Mouse (Mus musculus) CH12F3 (cell line): ENCODE results near the gene Cdc6.

Experiments used
- in situ Hi-C: fragments of 300-500 bp; cut with MboI; formaldehyde crosslinking; loops from 2 replicates; pipeline ENCODE4 v1.14.3; 2020; ENCODE audit warnings: low sequenced_read_pairs

Cdc6 gene

DNA sequence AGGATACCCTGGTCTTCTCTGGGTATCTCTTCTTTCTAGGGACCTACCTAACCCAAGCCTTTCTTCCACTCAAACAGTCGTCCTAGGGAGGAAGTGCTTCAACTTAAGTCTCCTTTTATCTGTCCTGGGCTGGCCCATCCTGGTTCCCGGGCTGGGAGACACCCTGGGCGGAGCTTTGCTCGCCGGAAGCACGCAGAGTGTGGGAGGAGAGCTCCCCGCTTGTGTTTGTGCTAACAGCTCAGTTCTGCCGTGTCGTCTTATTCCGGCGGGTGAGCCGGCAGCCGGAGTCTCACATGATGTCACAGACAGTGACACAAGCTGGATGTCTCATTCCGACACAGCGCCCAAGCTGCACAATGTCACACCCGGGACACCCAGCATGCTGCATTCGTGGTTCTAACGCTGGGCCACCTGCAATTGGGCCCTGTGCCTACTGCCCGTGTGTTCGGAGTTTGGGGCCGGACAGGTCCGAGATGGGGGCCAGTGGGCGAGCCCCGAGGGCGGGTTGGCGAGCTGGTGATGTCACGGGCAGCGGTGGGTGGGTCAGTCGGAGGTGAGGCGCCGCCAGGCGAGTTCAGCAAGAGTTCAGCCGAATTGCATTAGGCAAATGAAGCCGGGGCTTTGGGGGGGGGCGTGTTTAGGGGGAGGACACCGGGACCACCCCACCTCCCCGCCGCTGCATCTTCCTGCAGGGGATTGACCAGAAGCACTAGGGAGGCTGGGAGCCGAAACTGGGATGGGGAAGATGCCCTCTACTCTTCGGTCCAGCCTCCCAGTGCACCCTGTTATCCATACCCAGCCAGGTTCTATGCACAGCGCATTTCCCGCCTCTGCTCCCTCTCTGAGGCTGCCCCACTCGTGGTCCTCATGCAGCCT, 52.1 kb downstream of the Cdc6 start:
- in situ Hi-C loops, result no loop called here

DNA sequence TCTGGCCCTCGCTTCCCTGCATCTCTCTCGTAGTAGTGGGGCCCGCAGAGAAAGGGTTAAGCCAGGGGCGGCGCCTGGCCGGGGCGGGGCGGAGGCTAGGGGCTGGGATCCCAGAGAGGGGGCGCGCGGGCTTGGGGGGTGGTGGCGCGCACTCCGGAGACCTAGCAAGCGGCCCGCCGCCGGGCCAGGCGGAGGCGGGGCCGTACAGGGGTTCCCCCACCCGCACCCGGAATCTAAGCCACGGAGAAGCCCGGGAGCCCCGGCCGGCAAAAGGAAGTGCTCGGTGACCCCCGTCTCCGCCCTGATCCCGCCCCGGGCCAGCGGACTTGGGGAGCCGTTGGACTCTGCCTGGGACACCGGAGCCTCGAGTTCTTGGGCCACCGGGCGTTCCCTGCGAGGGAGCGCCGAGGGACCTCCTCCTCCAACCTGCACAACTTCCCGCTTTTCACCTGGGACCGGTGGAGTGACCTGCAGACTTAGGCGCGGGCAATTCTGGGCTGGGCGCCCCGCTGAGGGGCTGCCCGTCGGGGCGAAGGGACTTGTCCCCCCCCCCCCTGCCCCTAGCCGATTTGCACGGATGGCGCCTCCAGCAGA, 52.8 kb downstream of the Cdc6 start:
- in situ Hi-C loops, result no loop called here

DNA sequence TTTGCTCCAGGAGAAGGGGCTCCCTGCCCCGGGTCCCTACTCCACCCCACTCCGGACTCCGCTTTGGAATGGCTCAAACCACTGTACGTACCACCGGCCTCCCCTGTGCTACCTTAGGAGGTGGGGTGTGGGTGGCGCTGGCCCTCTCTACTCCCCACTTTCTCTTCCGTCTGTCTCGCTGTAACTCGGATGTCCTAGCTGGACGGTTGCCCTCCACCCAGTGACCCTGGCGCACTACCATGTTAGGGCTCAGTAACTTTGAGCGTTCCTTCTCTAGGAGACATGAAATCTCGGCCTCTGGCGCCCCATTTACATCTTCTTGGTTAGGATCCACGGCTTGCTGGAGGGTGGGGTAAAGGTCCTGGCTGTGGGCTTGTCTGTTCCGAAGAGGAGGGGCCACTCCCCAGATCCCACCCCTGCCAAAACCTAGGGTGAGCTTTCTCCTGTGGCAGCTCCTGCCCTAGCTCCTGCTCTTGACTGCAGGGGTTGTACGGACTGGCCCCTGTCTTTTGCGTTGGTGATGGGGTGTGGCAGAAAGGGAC, 53.5 kb downstream of the Cdc6 start:
- in situ Hi-C loops, result no loop called here

DNA sequence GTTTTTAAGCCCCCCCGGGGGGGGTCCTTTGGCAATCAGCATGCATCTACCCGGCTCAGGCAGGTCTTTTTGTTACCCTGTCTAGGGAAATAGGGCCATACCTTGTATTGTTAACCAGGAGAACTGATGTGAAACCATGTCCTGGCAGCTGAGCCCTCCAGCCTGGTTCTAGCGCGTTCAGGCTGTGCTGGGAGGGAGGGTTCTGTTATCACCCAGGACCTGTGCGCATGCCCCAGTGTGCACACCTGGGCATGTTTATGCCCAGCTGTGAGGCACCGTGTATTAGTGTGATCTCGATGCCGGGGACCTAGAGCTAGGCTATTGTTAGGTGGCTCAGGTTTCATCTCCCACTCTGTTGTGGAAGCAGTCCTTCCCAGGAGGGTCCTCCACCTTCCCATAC, 54.2 kb downstream of the Cdc6 start:
- in situ Hi-C loops, result no loop called here

DNA sequence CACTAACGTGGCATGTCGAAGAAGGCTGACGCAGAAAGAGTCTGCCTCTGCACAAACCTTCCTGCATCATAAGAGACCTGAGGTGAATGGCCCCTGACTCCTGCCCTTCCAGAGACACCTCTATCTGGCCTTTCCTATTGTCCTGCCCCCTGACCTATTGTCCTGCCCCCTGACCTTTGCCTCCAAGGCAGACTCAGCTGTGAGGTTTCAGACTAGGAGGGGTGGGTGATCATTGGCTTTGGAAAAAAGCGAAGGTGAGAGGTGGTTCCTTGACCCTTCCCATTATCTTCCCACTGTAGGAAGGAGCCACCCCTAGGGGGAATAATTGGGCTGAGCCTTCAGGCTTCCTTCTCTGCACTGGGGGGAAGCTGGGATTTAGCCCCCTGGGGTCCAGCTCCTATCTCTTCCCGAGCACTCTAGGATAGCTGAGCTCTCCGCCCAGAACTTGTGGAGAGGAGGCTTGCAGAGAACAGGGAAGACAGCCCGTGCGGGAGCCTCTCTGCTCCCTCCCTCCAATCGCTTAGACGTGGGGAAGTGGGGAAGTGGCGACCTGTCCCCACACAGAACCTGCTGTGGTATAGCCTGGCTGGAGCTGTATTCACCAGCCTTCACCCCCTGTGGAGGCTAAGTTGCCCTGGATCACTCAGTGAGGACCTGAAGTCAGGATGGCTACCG, 55.0 kb downstream of the Cdc6 start:
- in situ Hi-C loops, result no loop called here

DNA sequence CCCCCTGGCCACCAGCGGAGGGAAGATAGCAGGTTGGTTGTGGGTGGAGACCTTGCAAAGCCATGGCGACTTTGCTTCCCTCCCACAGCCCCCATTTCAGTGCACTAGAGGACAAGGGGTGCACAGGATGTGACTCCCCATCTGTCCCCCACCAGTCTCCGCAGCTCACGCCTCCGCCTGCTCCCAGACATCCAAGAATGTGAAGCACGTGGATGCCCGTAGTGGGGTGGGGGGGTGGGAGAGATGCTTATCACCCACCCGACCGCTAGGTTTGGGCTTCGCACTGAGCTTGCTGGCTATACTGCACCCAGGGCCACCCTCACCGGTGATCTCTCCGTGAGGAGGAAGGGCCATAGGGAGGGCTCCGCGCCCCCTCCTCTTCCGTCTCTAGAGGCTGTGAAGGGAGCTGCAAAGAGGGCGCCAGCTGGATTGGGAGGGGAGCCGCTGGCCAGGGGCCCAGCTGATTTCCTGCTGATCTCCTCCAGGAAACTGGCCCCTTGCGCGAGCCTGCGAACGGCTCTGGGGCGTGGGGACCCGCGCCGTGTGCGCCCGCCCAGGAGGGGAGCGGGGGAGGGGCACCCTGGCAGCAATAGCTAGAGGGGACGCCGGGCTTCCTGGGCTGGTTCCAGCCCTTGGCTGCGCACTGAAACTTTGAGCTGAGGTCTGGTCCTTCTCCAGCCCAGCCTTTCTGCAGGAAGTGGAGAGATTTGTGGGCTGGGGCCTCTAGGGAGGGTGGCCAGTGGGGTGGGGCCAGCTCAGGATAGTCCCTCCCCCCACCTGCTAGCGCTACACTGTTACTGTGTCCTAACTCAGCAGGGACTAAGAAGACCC, 55.8 kb downstream of the Cdc6 start:
- in situ Hi-C loops, result no loop called here

DNA sequence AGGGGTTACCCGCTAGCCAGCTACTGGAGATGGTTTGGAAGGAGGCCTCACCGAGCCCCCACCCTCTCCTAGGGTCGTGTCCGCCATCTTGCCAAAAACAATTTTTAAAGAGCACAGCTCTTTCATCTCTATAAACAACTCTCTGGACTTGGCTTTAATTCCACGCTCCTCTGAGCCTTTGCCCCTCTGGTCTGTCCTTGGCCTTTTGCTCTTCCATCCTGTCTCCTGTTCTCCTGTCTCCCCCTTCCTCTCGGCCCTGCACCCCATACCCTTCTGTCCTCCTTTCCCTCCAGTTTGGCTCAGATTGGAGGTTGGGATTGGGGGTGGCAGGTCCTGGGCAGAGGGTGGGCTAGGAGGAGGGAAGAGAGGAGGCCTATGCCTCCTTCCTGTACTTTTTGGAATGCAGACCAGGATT, 56.6 kb downstream of the Cdc6 start:
- in situ Hi-C loops, result no loop called here

DNA sequence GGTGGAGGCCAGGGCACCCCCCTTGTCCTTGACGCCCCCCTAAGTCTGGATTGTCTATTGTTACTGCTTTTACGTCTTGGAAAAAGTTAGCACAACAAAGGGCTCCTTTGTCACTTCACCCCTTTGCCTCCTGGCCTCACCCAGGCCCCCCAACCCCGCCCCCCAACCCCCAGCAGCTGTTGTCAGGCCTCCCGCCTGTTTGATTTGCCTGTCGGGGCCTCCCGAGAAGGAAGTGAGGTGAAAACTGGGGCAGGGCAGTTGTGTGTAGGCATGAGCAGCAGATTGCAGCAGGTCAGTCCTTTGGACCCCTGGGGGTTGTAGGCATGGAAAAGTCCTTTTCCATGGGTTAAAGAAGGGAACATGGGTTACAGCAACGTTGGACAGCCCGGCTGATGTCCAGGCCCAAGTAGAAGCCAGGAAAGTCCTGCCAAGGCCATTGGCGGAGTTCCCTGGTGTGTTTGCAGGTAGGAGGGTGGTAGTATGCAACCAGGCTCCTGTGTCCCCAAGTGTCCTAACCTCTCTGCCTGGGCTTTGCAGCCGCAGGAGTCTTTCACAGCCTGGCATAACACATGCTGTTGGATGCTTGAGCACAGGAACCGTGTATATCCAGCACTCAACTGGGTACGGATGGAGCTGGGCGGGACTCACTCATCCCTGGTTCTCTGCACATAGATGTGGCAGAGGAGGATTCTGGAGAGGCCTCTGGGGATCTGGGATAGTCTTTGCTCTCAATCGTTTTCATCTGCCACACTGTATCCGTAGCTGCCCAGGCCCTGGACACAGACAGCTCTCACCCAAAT, 57.2 kb downstream of the Cdc6 start:
- in situ Hi-C loops, result no loop called here

DNA sequence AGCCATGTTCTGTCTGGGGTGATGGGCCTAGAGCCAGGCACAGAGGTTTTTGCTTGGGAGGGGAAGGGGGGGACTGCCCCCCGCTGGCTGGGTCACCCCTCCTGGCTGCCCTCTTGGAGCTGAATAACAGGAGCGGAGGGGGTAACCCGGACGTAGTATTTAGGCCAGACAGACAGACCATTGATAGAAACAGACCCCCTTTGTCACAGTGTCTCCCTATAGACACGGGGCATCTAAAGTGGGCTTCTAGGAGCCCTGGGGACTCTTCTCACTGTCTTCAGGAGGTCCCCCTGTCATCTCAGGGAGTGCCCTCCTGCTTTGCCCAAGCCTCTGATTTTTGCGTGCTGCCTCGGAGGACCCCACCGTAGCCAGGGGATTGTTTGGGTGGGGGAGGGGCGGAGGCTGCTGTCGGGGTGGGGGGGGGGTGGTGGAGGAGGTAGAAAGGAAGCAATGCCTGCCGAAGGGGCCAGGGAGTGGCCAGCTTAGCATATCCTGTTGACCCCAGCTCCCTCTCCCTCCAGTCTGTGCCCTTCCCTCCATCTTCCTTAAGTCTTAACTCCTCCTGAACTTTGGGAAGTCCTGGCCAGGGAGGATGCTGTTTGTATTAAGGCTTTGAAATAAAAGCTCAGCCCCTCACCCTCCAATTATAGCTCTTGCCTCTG, 57.9 kb downstream of the Cdc6 start:
- in situ Hi-C loops, result no loop called here

DNA sequence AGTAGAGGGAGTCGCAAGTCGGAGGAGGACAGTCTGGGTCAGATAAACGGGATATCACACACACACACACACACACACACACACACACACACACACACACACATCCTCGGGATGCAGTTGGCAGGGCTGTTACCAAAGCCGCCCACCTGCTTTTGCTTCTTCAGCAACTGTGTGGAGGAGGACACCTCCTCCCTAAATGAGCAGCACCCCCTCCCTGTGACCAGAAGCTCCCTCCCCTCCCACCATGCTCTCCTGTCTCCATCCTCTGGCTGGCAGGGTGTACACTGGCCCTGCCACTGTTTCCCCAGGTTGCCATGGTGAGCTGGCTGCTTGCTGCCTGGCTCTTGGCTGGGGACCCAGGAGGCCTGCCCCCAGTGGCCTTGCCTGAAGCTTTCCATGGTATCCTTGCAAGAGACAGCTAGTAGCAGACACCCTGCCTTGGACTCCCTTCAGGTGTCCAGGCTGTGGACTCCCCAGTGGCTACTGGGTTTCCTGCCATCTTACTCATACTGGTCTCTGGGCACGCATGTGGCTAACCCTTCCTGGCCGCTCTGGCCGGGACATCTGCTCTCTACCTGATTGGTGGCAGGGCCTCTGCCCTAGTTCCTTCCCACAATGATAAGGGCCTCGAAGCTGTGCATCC, 59.0 kb downstream of the Cdc6 start:
- in situ Hi-C loops, result no loop called here

DNA sequence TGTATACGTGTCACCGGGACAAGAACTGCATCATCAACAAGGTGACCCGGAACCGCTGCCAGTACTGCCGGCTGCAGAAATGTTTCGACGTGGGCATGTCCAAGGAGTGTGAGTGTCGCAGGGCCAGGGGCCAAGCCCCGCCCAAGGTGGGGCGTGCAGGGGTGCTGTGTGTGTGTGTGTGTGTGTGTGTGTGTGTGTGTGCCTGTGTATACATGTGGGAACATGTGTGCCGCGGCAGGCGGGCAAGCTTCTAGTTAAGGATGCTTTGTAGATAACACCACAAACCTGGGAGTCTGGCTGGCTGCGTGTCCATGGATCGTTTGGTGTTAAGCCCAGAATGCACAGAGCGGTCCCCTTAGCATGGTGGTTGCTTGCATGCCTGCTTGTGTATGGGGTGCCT, 60.5 kb downstream of the Cdc6 start:
- in situ Hi-C loops, result no loop called here

DNA sequence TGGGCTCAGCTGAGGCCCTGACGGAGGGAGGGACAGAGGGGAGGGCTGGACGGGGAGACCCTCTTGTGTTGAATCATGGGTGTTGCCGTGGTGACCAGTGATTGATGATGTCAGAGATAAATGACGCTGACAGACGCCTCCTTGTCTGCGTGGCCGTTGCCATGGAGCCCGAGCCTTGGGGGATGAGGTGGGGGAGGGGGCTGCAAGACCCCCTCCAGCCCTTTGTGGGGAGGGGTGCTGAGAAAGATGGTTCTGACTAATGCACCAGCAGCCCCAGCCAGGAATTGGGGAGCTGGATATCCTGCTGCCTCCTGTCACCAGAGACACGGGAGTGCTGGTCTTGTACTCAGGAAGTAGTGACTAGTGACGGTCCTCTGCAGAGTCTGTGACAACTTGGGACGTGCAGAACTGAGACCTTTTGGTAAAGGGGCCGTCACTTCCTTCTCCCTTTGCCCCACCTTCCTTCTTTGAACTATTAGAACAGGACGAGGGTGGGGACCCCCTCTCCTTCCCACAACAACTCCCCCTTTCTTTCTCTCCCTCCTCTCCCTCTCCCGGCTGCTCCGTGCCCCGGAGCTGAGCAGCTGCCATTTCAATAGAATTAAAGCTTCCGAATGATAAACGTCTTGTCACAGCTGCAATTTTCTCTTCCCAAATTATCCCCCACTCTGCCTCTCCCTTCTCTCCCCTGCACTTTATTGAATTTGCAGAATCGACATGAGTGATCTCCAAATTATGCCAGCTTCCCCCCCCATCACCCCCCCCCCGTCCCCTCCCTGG, 61.3 kb downstream of the Cdc6 start:
- in situ Hi-C loops, result no loop called here

DNA sequence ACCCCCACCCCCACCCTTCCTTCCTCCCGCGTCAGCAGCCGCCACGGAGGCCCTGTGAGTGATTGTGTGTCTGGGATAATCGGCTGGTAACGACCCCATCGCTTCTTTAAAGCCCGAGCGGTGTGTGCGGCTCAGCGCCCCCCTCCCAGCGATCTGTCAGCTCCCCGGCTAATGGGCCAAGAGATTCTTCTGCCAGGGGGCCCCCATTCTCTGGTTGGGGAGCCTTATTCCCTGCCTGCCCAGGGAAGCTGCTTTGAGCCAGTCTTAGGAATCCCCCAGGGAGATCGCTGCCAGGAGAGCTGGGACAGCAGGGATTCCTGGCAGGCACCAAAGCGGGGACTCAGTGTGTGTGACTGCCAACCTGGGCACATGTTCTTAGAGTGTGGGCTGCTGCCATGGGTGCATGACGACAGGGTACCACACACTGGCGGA, 61.9 kb downstream of the Cdc6 start:
- in situ Hi-C loops, result no loop called here

DNA sequence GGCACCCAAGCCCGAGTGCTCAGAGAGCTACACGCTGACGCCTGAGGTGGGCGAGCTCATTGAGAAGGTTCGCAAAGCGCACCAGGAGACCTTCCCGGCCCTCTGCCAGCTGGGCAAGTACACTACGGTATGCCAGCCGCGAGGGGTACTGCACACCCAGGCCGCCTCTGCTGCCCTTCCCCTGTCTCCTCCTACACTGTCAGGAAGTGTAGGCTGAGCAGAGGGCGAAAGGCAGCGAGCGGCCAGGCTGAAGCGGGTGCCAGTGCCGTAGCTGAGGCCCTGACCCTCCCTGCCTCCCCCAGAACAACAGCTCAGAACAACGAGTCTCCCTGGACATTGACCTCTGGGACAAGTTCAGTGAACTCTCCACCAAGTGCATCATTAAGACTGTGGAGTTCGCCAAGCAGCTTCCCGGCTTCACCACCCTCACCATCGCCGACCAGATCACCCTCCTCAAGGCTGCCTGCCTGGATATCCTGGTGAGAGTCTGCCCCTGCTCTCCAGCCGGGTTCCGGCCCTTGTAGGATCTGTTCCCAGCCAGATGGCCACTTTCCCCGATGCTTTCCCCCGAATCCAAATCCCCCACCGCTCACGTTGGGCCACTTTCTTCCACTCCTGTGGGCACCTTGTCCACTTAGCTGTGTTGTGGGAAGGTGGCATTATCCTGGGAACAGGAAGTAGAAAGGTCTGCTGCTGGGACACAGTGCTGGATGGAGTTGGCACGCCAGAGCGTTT, 62.8 kb downstream of the Cdc6 start:
- in situ Hi-C loops, result loop anchor here (5.0 to 10.0 kb wide), 2 partner anchors 33 to 56 kb away; no protein-coding TSS in a partner anchor

DNA sequence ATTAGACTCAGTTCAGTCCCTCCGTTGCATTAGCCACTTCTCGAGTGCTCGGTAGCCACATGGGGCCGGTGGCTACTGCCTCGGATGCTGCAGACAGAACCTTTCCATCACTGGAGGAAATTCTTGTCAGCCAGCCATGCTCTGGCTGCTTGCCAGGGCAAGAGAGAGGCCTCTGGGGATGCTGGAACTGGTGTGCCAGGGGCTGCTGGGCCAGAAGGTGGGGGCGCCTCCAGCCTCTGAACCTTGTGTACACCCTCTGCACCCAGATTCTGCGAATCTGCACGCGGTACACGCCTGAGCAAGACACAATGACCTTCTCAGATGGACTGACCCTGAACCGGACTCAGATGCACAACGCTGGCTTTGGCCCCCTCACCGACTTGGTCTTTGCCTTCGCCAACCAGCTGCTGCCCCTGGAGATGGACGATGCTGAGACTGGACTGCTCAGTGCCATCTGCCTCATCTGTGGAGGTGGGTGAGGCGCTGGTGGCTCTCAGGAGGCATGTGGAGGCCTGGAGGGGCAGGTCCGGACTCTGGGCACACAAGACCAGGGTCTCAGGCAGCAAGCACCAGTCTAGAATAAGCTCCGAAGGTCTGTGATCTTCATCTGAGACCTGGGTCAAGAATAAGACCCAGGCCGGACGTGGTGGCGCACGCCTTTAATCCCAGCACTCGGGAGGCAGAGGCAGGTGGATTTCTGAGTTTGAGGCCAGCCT, 63.9 kb downstream of the Cdc6 start:
- in situ Hi-C loops, result loop anchor here (5.0 to 10.0 kb wide), 2 partner anchors 34 to 57 kb away; no protein-coding TSS in a partner anchor

DNA sequence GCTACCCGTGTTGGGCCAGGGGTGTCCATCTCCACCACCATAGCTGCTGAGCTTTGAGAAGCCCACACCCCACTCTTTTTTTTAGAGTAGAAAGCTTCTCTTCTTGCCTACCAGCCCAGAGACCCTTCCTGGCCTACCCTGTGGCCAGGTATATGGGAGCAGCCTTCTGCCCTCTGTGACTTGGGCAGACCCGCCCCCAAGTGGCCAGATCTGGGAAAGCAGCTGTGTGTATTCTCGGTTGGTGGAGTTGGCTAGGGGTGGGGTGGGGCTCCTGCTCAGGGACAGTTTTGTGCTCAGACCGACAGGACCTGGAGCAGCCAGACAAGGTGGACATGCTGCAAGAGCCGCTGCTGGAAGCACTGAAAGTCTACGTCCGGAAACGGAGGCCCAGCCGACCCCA, 64.6 kb downstream of the Cdc6 start:
- in situ Hi-C loops, result loop anchor here (5.0 to 10.0 kb wide), 2 partner anchors 35 to 57 kb away; no protein-coding TSS in a partner anchor
